Mouse (Mus musculus) megakaryocyte, embryonic 14.5 days (primary cell): Measurements from ENCODE around the gene Ccdc30. TPM values are rescaled to one million over a fixed set of nuclear protein-coding genes. Genes with fewer than 3 reads are reported as not detected.

ENCODE experiments used
- H3K27me3 ChIP-seq: replicated peaks from 2 replicates; pipeline ENCODE3; 2012; ENCODE audit warnings: inconsistent platforms
- H3K36me3 ChIP-seq: replicated peaks from 2 replicates; pipeline ENCODE3; 2012; ENCODE audit warnings: low read length, inconsistent platforms, mixed read lengths
- H3K4me1 ChIP-seq: 2 replicates; pipeline ENCODE4 v1.6.1; 2012; ENCODE audit warnings: inconsistent platforms
- H3K4me3 ChIP-seq: replicated peaks from 2 replicates; pipeline ENCODE3; 2012; ENCODE audit warnings: moderate library complexity, mild to moderate bottlenecking, inconsistent platforms
- H3K9me3 ChIP-seq: 2 replicates; pipeline ENCODE4 v1.6.1; 2012; ENCODE audit warnings: inconsistent platforms
- FLI1 ChIP-seq: IDR thresholded peaks from 2 replicates; pipeline ENCODE4 v1.6.1; 2012; ENCODE audit warnings: low read length, inconsistent platforms, mixed read lengths
- GATA1 ChIP-seq: IDR thresholded peaks from 3 replicates; pipeline ENCODE4 v1.6.1; 2012; ENCODE audit warnings: mixed read lengths, low read length, inconsistent platforms, borderline replicate concordance
- polyA plus RNA-seq: library from polyadenylated mRNA; stranded (reverse); fragments of >175 nt; gene quantifications from 2 replicates; pipeline ENCODE4 v1.2.3, GENCODE M21; 2012; ENCODE audit warnings: low replicate concordance; ENCODE audit not compliant: insufficient read depth

Ccdc30 gene
- polyA plus RNA-seq, 1 experiment, result 0.03 TPM

- TF ChIP-seq GATA1 (no peak), FLI1 (no peak)
These were observed 5.9 kb upstream of the Ccdc30 start for GRCm38 (mm10) chr4:119421191-119421590.

DNA sequence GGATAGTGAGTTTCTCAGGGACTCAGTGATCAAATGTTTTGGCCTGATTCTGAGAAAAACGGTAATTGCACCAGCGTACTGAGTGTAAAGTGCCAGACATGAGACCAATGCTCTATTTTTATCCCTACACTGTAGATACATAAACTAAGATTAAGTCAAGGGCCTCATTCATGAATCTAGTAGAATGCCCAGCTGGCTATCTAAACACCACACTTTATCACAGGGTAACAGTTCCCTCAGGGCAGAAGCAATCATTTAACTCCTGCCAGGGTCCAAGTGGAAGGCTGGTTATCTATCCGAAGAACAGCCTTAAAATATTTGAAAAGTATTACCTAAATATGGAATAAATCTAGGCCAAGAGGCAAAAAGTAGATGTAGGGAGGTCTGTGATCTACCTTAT lies 2.6 kb upstream of the Ccdc30 start:
- peaks cover 50% of the 10 kb centered on the region for H3K4me1 ChIP-seq
- TF ChIP-seq GATA1 (no peak), FLI1 (no peak)
- H3K27me3 ChIP-seq, result peaks cover 10% of the 10 kb centered on the region
- peaks cover 9% of the 10 kb centered on the region for H3K36me3 ChIP-seq
- no peaks in the 10 kb centered on the region for H3K9me3 ChIP-seq
- H3K4me3 ChIP-seq, result no peak overlapping the region

More at GRCm38 (mm10) chr4:119421191-119421590, 5.9 kb upstream of the Ccdc30 start:
- H3K4me3 ChIP-seq, result peak overlapping the region; percentile 81
- peaks cover 9% of the 10 kb centered on the region for H3K36me3 ChIP-seq
- H3K9me3 ChIP-seq, result no peaks in the 10 kb centered on the region
- H3K4me1 ChIP-seq, result peaks cover 51% of the 10 kb centered on the region
- H3K27me3 ChIP-seq, result peaks cover 2% of the 10 kb centered on the region

- Histone ChIP-seq H3K4me3 (no peak overlapping the region), H3K9me3 (no peaks in the 10 kb centered on the region), H3K27me3 (peaks cover 10% of the 10 kb centered on the region), H3K36me3 (peaks cover 9% of the 10 kb centered on the region), H3K4me1 (peaks cover 53% of the 10 kb centered on the region)
- TF ChIP-seq FLI1 (no peak), GATA1 (no peak)
These were observed 1.9 kb upstream of the Ccdc30 start for GRCm38 (mm10) chr4:119417270-119417669.

DNA sequence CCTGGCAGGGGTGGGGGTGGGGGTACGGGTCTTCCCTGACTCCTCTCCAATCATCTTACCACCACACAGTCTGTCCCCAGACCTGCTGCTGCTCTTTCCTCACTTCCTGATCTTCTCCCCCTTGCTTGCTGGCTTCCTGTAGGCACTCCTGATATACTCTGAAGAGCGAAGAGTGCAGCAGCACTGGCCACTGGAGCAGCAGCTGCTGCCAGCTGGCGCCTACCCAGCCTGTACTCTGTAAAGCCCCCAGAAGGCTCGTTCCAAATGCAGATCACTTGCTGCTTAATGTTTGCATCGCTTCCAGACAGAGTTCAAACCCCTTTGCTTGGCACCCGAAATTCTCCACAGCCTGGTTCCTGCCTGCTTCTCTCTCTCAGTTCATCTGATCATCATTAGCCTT lies 2.5 kb downstream of the Ccdc30 start:
- H3K9me3 ChIP-seq, result peaks cover 4% of the 10 kb centered on the region
- H3K27me3 ChIP-seq, result peaks cover 15% of the 10 kb centered on the region
- H3K36me3 ChIP-seq, result no peaks in the 10 kb centered on the region
- H3K4me3 ChIP-seq, result peak overlapping the region; percentile 50
- TF ChIP-seq GATA1, result no peak
- H3K4me1 ChIP-seq, result peaks cover 38% of the 10 kb centered on the region

- Histone ChIP-seq H3K27me3 (peaks cover 15% of the 10 kb centered on the region), H3K4me1 (peaks cover 31% of the 10 kb centered on the region), H3K9me3 (peaks cover 8% of the 10 kb centered on the region), H3K36me3 (no peaks in the 10 kb centered on the region), H3K4me3 (no peak overlapping the region)
- TF ChIP-seq GATA1 (no peak), FLI1 (no peak)
These were observed 3.3 kb downstream of the Ccdc30 start for GRCm38 (mm10) chr4:119411877-119412650.

- 0 out of 2 replicates have a peak, but pooled peaks cover 3% of the 10 kb centered on the region for H3K4me1 ChIP-seq
- H3K9me3 ChIP-seq, result peaks cover 36% of the 10 kb centered on the region
- no peaks in the 10 kb centered on the region for H3K36me3 ChIP-seq
- TF ChIP-seq FLI1 (no peak), GATA1 (no peak)
- peaks cover 6% of the 10 kb centered on the region for H3K27me3 ChIP-seq
- no peak overlapping the region for H3K4me3 ChIP-seq
These were observed 11.9 kb downstream of the Ccdc30 start for GRCm38 (mm10) chr4:119403431-119403830.

- Histone ChIP-seq H3K4me3 (no peak overlapping the region), H3K4me1 (0 out of 2 replicates have a peak, but pooled peaks cover 3% of the 10 kb centered on the region), H3K27me3 (peaks cover 8% of the 10 kb centered on the region), H3K9me3 (peaks cover 20% of the 10 kb centered on the region), H3K36me3 (no peaks in the 10 kb centered on the region)
- TF ChIP-seq GATA1 (no peak), FLI1 (no peak)
These were observed 14.4 kb downstream of the Ccdc30 start for GRCm38 (mm10) chr4:119400896-119401295.

GRCm38 (mm10) chr4:119398751-119399150 lies 16.6 kb downstream of the Ccdc30 start:
- Histone ChIP-seq H3K36me3 (no peaks in the 10 kb centered on the region), H3K27me3 (peaks cover 18% of the 10 kb centered on the region), H3K9me3 (peaks cover 17% of the 10 kb centered on the region), H3K4me1 (0 out of 2 replicates have a peak, but pooled peaks cover 3% of the 10 kb centered on the region), H3K4me3 (no peak overlapping the region)
- TF ChIP-seq GATA1, result no peak
- no peak for TF ChIP-seq FLI1

DNA sequence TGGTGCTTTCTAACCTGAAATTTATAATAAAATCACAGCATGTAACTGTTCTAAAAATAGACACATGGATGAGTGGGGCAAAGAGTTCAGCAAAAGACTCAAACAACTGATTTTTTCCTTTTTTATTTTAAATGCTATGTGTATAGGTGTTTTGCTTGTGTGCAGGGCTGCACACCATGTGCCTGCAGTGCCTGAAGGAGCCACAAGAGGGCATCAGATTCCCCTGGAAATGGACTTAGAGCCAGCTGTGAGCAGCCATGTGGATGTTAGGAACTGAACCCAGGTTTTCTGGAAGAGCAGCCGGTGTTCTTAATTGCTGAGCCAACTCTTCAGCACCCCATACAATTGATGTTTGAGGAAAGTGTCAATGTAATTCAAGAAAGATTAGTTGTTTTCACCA lies 25.0 kb downstream of the Ccdc30 start:
- Histone ChIP-seq H3K27me3 (peaks cover 33% of the 10 kb centered on the region), H3K4me3 (no peak overlapping the region), H3K4me1 (peaks cover 16% of the 10 kb centered on the region), H3K36me3 (no peaks in the 10 kb centered on the region), H3K9me3 (peaks cover 4% of the 10 kb centered on the region; the same call in 1 of the 2 replicates)
- no peak for TF ChIP-seq GATA1
- TF ChIP-seq FLI1, result no peak

DNA sequence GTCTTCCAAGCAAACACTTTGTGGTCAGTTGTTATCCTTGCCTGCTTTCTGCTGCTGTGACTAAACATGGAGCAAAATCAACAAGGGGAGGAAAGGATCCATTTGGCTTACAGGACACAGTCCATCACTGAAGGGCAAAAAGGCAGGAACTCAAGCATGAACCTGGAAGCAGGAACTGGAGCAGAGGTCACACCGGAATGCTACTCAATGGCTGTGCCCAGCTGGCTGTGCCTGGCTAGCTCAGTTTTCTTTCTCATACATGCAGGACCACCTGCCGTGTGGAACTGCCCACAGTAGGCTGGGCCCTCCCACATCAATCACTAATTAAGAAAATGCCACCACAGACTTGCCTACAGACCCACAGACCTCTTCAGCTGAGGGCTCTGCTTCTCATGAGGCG lies 26.1 kb downstream of the Ccdc30 start:
- peaks cover 16% of the 10 kb centered on the region for H3K4me1 ChIP-seq
- H3K36me3 ChIP-seq, result no peaks in the 10 kb centered on the region
- TF ChIP-seq FLI1, result no peak
- no peak for TF ChIP-seq GATA1
- H3K9me3 ChIP-seq, result peaks cover 4% of the 10 kb centered on the region; the same call in 1 of the 2 replicates
- no peak overlapping the region for H3K4me3 ChIP-seq
- H3K27me3 ChIP-seq, result peaks cover 25% of the 10 kb centered on the region
